Comparison of ENCODE assay signal across 9 mouse cellular contexts in the genomic region with DNA sequence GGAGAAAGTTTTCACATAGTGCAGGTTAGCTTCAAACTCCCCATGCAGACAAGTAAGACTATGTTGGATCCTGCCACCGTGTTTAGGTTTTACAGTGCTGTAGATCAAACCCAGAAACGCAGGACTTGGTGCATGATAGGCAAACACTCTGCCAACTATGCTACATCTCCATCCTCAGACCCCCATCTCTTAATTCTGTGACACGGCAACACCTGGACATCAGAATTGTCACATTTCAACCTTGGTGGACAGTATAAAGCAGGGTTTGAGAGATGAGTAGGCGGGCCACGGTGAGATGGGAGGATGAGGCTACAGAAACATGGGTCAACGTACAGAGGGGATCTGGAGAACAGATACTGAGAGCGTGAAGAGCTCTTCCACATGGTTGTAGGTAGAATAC.
A peak's percentile ranks its signal among the peaks of the same experiment; 100 is the strongest.
DNase-seq lines count a peak whose midpoint lies in the region; ATAC-seq and TF ChIP-seq lines count a peak whose summit lies in the region.
"Had no signal": no experiment of that assay in that cellular context is flagged by ENCODE, and none has a peak within 500 bp of the region (broad histone marks: within the 10 kb centered on the region; RNA-seq: fewer than 3 reads in every experiment).

No protein-coding gene starts in this region.

- 87% methylated on average over 7 of the region's 7 CpGs for WGBS in heart, embryonic 12.5 days
- 82% methylated on average over 7 of the region's 7 CpGs for WGBS in forebrain, postnatal 0 days
- WGBS in midbrain, embryonic 12.5 days = 68% methylated on average over 7 of the region's 7 CpGs

- no peaks in the 10 kb centered on the region for H3K4me1 ChIP-seq in heart, embryonic 12.5 days (replicated peaks)
- peaks cover 5% of the 10 kb centered on the region; the same call in 1 of the 2 replicates for H3K4me1 ChIP-seq in forebrain, postnatal 0 days (ENCODE audit: insufficient read depth)
- H3K4me1 ChIP-seq in midbrain, embryonic 12.5 days = peaks cover 22% of the 10 kb centered on the region

- no peak for DNase-seq in heart, postnatal 14 days
- DNase-seq in brain, embryonic 14.5 days (ENCODE audit: low read depth) = peak; percentile 5
- no peak for DNase-seq in forebrain, postnatal 0 days
- no peak for DNase-seq in gastrocnemius, adult 2 months
- no peak for DNase-seq in right cerebral cortex, postnatal 25 days
- DNase-seq: cerebellum, adult 11-12 months had no signal

- H3K4me2 ChIP-seq in heart, embryonic 12.5 days = peak overlapping the region; percentile 60
- peak overlapping the region; percentile 50 for H3K4me2 ChIP-seq in forebrain, postnatal 0 days (ENCODE audit: low read depth)
- peak overlapping the region; percentile 54 for H3K4me2 ChIP-seq in midbrain, embryonic 12.5 days (replicated peaks)

- H3K9me3 ChIP-seq in heart, embryonic 12.5 days (replicated peaks) = no peaks in the 10 kb centered on the region
- no peaks in the 10 kb centered on the region for H3K9me3 ChIP-seq in forebrain, postnatal 0 days (ENCODE audit: low read length)
- no peaks in the 10 kb centered on the region for H3K9me3 ChIP-seq in midbrain, embryonic 12.5 days

- no peak for ATAC-seq in heart, embryonic 12.5 days (ENCODE audit: insufficient number of reproducible peaks, low FRiP score)
- no peak; the same call in 1 of the 2 replicates for ATAC-seq in forebrain, postnatal 0 days
- ATAC-seq in midbrain, embryonic 12.5 days (ENCODE audit: low FRiP score, low read depth) = no peak
- no peak for ATAC-seq in erythroid progenitor cell, adult 5-6 weeks (replicated peaks; ENCODE audit: low FRiP score, poor library complexity, severe bottlenecking)

- no peak overlapping the region for H3K27ac ChIP-seq in heart, embryonic 12.5 days (ENCODE audit: poor library complexity, severe bottlenecking)
- 0 out of 2 replicates have a peak overlapping the region, but pooled peaks have one; percentile 9 for H3K27ac ChIP-seq in forebrain, postnatal 0 days (ENCODE audit: low read depth, low read length)
- peak overlapping the region; percentile 72 for H3K27ac ChIP-seq in midbrain, embryonic 12.5 days (replicated peaks)
- no peak overlapping the region for H3K27ac ChIP-seq in gastrocnemius, adult 2 months

- no peak overlapping the region for H3K4me3 ChIP-seq in heart, embryonic 12.5 days
- H3K4me3 ChIP-seq in forebrain, postnatal 0 days (ENCODE audit: low read depth, low read length) = peak overlapping the region; percentile 36
- H3K4me3 ChIP-seq in midbrain, embryonic 12.5 days = peak overlapping the region; percentile 38
- H3K4me3 ChIP-seq in gastrocnemius, adult 2 months = no peak overlapping the region

- no peaks in the 10 kb centered on the region for H3K27me3 ChIP-seq in heart, embryonic 12.5 days (replicated peaks)
- no peaks in the 10 kb centered on the region for H3K27me3 ChIP-seq in forebrain, postnatal 0 days (ENCODE audit: insufficient read depth, low read length)
- no peaks in the 10 kb centered on the region for H3K27me3 ChIP-seq in midbrain, embryonic 12.5 days

- H3K9ac ChIP-seq in heart, embryonic 12.5 days = no peak overlapping the region
- H3K9ac ChIP-seq in forebrain, postnatal 0 days = no peak overlapping the region
- H3K9ac ChIP-seq in midbrain, embryonic 12.5 days (replicated peaks) = peak overlapping the region; percentile 25

- no peaks in the 10 kb centered on the region for H3K36me3 ChIP-seq in heart, embryonic 12.5 days
- no peaks in the 10 kb centered on the region for H3K36me3 ChIP-seq in forebrain, postnatal 0 days (ENCODE audit: insufficient read depth)
- no peaks in the 10 kb centered on the region for H3K36me3 ChIP-seq in midbrain, embryonic 12.5 days

- TF ChIP-seq CTCF in brain, embryonic 14.5 days (IDR thresholded peaks at IDR 0.05; ENCODE audit: borderline replicate concordance, extremely low read depth, insufficient read depth, insufficient read length) = no peak
- TF ChIP-seq CTCF in forebrain, postnatal 0 days (IDR thresholded peaks at IDR 0.05; ENCODE audit: low read depth) = no peak
- TF ChIP-seq CTCF in gastrocnemius, adult 2 months (IDR thresholded peaks at IDR 0.05) = no peak

- no peak for TF ChIP-seq POLR2A in brain, embryonic 14.5 days (IDR thresholded peaks at IDR 0.05; ENCODE audit: borderline replicate concordance, extremely low read depth, insufficient read depth, insufficient read length, poor library complexity, severe bottlenecking)

- intact Hi-C loops in heart, postnatal 14 days (cut with DNase I) = no loop called here
- intact Hi-C loops in gastrocnemius, adult 2 months (cut with DNase I) = no loop called here

Comparison
In these comparisons a context has a peak if more than half of its experiments do, and no peak if none do; other contexts are left out.
1. H3K27ac ChIP-seq: peak in forebrain, postnatal 0 days (single experiment) and midbrain, embryonic 12.5 days (single experiment); none in heart, embryonic 12.5 days (single experiment) and gastrocnemius, adult 2 months (single experiment).
2. H3K4me3 ChIP-seq: peak in forebrain, postnatal 0 days (single experiment) and midbrain, embryonic 12.5 days (single experiment); none in heart, embryonic 12.5 days (single experiment) and gastrocnemius, adult 2 months (single experiment).
3. Peak in every context shown above with its lines, with median percentiles within 50 percentile points of each other: H3K4me2 ChIP-seq.